Mouse (Mus musculus): ENCODE measurements around the gene Gm5788. TPM values are rescaled to one million over a fixed set of nuclear protein-coding genes. Genes with fewer than 3 reads are reported as not detected.
"Not testable (repeated sequence)": the region's sequence is repeated elsewhere in the genome, so short reads cannot be mapped to it uniquely, and the experiment has no call there.

Gm5788 gene
- polyA plus RNA-seq, 1 experiment from 2014 or later = not detected

- H3K27ac ChIP-seq (replicated peaks); H3K4me3 ChIP-seq (replicated peaks); H3K9ac ChIP-seq; H3K4me2 ChIP-seq; H3K9me3 ChIP-seq (replicated peaks); H3K27me3 ChIP-seq; H3K4me1 ChIP-seq (replicated peaks); H3K36me3 ChIP-seq (replicated peaks); ATAC-seq (ENCODE audit: insufficient read depth): not testable (repeated sequence)
- WGBS (ENCODE audit: insufficient replicate concordance) = 50% methylated on average over 3 of the region's 3 CpGs
Measured at GRCm38 (mm10) chr12:87519616-87520015, 25.1 kb downstream of the Gm5788 start.

GRCm38 (mm10) chr12:87543927-87544326 is 49.4 kb downstream of the Gm5788 start:
- Histone ChIP-seq H3K27ac (replicated peaks) (no peak overlapping the region), H3K4me2 (no peak overlapping the region), H3K27me3 (no peaks in the 10 kb centered on the region), H3K36me3 (replicated peaks) (no peaks in the 10 kb centered on the region), H3K4me3 (replicated peaks) (no peak overlapping the region), H3K9ac (no peak overlapping the region), H3K4me1 (replicated peaks) (no peaks in the 10 kb centered on the region), H3K9me3 (replicated peaks) (no peaks in the 10 kb centered on the region)
- ATAC-seq (ENCODE audit: insufficient read depth) = no peak
- WGBS (ENCODE audit: insufficient replicate concordance) = 73% methylated on average over 3 of the region's 3 CpGs

Other genes starting within 250 kb of the Gm5788 start
- gene Vipas39, start 228.5 kb upstream of the Gm5788 start, polyA plus RNA-seq (2015; fragmentation: Nextera tagmentation; extraction: Ambion mirVana) = 8.2 and 9.5 TPM in 2 replicates
- gene Ahsa1, start 228.2 kb upstream of the Gm5788 start, polyA plus RNA-seq (2015; fragmentation: Nextera tagmentation; extraction: Ambion mirVana) = 129 and 132 TPM in 2 replicates
- gene Ism2, start 195.0 kb upstream of the Gm5788 start, polyA plus RNA-seq (2015; fragmentation: Nextera tagmentation; extraction: Ambion mirVana) = 0.15 and 0.23 TPM in 2 replicates
- 25.9 and 28.6 TPM in 2 replicates for gene Sptlc2, start 106.4 kb upstream of the Gm5788 start, polyA plus RNA-seq (2015; fragmentation: Nextera tagmentation; extraction: Ambion mirVana)
- 130 and 158 TPM in 2 replicates for gene Slirp, start 50.8 kb upstream of the Gm5788 start, polyA plus RNA-seq (2015; fragmentation: Nextera tagmentation; extraction: Ambion mirVana)
- 16.7 and 19.9 TPM in 2 replicates for gene Alkbh1, start 50.7 kb upstream of the Gm5788 start, polyA plus RNA-seq (2015; fragmentation: Nextera tagmentation; extraction: Ambion mirVana)
- gene Snw1, start 22.4 kb upstream of the Gm5788 start, polyA plus RNA-seq (2015; fragmentation: Nextera tagmentation; extraction: Ambion mirVana) = 46.4 and 48.1 TPM in 2 replicates
- gene Gm8300, start 19.6 kb downstream of the Gm5788 start, polyA plus RNA-seq (2015; fragmentation: Nextera tagmentation; extraction: Ambion mirVana) = not detected in 2 replicates
- gene Oog1, start 108.0 kb downstream of the Gm5788 start, polyA plus RNA-seq (2015; fragmentation: Nextera tagmentation; extraction: Ambion mirVana) = not detected in 2 replicates
- 0.05 TPM in 1 of 2 replicates, not detected in the other for gene Gm4027, start 124.1 kb downstream of the Gm5788 start, polyA plus RNA-seq (2015; fragmentation: Nextera tagmentation; extraction: Ambion mirVana)
- gene Gm16381, start 149.9 kb downstream of the Gm5788 start, polyA plus RNA-seq (2015; fragmentation: Nextera tagmentation; extraction: Ambion mirVana) = not detected in 2 replicates